Mouse (Mus musculus): ENCODE results near the gene 0610010K14Rik.

0610010K14Rik gene

DNA sequence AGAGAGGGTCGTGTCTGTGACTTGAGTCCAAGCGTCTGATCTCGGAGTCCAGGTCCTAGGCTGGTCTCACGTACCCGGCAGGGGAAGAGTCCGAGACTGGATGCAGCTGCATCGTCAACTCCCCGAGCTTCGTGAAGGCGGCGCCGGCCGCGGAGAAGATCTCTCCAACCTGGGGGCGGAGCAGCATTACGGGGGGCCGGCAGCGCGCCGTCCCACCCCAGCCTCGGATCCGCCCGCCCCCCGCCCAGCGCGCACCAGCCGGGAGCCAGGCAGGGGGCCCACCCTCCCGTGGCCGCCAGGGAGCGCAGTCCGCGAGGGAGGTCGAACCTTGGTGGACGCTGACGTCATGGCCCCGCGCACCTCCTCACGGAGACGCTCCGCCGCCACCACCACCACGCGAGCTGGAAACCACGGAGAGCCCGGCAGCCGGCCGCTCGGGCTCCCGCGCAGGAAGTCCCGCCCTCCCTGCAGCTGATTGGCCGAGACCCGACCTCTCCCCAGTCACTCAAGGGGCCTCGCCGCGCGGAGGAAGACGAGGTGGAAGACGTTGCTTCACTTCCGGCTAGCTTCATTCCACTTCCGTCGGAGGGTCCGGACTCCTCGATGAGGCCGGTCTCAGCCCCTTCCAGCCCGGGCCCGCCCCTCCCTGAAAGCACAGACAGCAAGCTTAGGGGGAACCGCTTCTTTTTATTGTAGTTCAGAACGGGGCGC is at the start of gene 0610010K14Rik:
Gene 0610010K14Rik (minus strand): TSS at position 458 of the 711 bp plus-strand sequence.
- DNase-seq (ENCODE audit: low spot score), result peak; percentile 97

DNA sequence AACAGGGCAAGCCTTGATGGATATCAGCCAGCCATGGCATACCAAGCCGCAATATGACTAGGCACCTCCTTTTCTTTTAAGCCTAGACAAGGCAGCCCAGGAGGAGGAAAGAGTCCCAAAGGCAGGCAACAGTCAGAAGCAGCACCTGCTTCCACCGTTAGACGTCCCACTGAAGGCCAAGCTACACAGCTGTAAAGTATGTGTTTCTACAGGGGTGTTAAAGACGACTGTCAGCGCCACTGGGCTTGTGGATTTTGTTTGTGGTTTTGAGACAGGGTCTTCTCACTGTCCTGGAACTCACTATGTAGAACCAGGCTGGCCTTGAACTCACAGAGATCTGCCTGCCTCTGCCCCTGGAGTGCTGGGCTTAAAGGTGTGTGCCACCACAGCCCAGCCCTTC is 48.0 kb upstream of the 0610010K14Rik start:
- no peak for DNase-seq (ENCODE audit: low spot score)

DNA sequence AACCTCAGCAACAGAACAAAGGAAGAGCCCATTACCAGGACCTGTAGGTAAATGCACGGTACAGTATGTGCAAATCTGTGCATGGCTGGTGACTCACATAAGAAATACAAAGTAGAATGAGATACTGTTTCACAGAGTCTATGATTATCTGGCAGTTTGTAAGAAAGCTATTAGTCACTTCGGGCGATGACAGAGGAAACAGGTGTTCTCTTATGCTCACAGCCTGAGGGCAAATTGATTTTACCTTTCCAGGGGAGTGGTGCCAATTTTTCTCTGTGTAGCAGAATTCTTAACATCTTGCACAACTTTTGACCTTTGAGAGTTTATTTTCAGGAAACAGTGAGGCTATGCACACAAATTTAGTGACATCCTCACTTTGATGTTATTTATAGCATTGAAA is 47.0 kb upstream of the 0610010K14Rik start:
- no peak for DNase-seq (ENCODE audit: low spot score)

DNA sequence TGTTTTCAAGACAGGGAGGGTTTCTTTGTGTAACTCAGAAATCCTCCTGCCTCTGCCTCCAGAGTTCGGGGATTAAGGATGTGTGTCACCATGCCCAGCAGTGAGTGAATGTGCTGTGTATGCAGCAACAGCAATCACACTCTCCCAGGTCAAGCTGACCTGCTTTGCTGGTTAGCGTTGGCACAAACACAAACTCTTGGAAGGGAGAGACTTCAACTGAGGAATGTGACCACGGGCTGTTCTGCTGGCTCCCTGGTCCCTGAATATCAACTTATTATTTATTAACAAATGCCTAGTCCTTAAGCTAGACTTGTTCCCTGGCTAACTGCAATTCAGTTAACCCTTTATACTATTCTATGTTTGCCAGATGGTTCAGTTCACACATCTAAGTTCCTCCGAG is 46.0 kb upstream of the 0610010K14Rik start:
- no peak for DNase-seq (ENCODE audit: low spot score)

DNA sequence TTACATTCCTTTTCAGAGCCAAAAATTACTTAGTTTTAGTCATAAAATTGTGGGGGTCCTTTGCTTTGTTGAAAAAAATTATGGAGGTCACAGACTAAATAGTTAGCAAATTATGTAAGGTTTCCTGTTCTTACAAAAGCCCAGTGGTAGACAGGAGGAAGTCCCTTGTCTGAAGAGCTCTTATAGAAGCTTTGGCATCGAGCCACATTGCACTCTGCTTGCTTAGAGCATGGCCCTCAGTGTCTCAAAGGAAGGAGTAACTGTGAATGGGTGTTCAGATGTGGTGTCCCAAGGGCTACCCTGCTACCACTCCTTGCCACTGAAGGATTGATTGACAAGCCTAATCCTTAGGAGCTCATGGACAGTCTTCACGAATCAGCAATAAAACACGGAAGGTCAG is 42.7 kb upstream of the 0610010K14Rik start:
- DNase-seq (ENCODE audit: low spot score), result no peak

DNA sequence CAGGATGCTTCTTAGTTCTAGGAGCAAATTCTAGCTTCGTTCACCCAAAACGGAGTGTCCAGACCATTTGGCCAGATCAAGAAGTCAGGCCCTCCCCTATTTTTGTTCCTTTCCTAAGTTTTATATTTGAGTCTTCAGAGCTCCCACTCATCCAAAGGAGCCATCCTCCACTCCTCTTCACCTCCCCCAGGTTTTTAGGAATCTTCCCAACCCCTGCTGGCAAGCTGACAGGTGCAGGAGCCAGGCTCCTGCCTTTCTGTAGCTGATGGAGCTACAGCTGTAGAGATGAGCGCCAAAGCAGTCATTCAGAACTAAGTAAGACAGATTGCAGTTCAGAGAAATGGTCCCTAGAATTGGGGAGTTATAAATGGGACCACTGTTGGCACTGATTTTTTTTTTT is 41.2 kb upstream of the 0610010K14Rik start:
- no peak for DNase-seq (ENCODE audit: low spot score)

DNA sequence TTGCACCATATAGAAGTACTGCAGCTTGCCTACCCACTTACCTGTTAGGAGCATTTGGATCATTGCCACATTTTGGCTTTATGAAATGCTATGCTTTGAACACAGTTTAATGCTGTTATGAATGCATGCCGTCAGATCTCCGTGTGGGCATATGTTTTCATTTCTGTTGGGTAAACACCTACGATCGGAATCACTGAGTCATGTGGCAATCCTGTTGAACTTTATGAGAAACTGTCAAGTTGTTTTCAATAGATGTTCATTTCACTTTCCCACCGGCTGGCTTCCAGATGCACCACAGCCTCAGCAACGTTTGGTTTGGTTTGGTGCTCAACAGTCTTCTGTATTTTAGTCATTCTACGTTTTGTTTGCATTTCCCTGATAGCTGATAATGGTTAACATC is 33.9 kb upstream of the 0610010K14Rik start:
- no peak for DNase-seq (ENCODE audit: low spot score)

DNA sequence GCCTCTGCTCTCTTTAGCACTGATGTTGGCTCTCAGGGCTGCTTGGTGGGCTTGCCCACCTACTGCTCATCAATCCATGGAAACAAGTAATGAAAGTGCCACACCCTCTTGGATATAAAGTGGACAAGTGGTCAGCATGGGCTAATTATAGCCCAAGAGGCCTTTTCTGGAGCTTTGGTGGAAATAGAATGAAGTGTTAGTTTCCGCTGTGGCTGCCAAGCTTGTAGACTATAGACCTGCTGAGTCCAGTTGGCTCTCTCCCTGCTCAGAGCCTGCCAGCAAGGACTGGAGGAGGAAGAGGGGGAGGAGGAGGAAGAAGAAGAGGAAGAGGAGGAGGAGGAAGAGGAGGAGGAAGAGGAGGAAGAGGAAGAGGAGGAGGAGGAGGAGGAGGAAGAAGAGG is 28.7 kb upstream of the 0610010K14Rik start:
- no peak for DNase-seq (ENCODE audit: low spot score)

DNA sequence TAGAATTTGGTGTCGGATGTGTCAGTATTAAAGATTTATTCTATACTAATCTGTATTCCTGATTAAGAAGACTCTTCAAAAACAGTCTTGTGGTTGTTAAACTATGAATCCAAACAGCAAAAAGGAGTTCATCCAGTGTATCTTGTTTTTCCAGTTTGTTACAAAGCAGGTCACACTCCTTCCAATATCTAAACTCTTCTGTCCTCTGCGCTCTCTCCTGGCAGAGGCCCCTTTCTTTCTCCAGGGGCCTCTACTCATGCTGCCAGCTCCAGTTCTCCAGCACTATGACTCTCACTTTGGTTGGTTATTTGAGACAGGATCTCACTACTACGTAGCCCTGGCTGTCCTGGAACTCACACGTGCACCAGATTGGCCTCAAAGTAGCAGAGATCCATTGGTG is 28.1 kb upstream of the 0610010K14Rik start:
- DNase-seq (ENCODE audit: low spot score), result no peak

DNA sequence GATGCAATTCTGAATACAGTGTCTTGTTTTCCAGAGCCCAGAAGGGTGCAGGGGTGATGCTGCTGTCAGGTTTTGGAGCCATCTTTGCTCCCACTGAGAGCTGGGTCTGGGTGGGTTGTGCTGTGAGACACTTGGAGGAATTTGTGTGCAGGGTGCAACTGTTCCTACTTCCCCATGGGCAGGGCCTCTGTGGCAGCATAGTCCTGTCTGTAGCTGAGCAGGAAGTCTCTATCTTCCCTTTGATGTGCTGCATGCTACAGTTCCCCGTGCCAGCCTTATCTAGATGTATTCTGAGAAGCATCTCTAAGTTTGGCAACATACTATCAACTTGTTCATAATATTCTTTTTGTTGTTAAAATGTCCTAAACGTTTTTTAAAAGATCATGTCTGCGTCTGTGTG is 27.5 kb upstream of the 0610010K14Rik start:
- no peak for DNase-seq (ENCODE audit: low spot score)

DNA sequence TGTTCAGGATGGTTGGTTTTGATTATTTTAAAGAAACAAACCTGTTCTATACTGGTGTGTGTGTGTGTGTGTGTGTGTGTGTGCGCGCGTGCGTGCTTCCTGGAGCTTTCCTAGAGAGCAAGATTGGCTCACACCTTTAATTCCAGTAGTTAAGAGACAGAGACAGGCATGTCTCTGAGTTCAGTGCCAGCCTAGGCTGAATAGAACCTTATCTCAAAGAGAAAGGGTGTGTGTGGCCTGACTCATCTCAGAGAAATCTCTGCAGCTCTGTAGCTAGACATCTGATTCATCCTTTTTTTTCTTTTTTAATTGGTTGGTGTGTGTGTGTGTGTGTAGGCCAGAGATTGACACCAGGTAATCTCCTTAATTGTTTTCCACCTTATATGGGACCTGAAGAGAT is 21.3 kb upstream of the 0610010K14Rik start:
- no peak for DNase-seq (ENCODE audit: low spot score)

DNA sequence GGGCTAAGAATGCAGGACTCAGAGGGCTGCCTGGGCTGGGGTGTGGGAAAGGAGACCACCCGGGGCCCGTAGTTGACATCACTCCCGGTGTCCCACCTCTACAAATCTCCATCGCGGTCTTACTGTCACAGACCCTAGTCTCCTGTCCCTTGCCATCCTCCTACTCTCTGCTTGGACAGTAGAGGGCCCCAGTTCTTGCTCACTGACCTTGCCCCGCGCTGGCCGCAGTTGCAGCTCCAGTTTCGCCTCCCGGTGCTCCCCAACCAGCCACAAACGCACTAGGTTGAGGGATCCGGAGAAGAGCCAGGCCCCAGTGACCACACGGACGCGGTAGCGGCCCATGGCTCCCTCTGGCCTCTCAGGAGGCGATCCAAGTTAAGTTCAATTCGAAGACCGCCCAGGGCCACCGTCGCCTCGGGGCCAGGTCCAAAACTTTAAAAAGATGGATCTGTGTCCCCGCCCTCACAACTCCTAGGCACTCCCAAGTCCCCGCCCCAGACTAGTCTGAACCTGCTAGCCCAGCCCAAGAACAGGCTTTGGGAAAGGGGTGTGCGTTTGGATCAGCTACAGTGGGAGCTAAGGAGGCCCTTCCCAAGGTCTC is 17.3 kb upstream of the 0610010K14Rik start, which contains the start of gene Alox12:
Gene Alox12 (minus strand): TSS at position 423 of the 601 bp plus-strand sequence.
- peak; percentile 64 for DNase-seq (ENCODE audit: low spot score)

DNA sequence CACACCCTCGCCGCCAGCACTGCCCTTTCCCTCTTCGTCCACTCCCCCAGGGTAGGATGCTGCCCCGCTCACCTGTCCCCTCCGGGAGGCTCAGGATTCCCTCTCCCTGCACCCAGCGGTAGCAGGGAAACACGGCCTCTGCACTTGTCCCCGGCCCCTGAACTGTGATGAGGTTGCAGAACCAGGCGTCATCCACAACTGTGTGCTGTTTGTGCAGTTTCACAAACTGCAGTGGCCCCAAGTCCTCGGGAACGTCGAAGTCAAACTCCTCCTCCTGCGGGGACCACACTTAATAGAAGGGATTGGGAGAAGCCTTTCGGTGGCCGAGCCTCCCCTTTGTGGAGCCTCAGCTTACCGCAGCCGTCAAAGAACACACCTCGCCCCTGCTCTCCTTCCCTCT is 16.6 kb upstream of the 0610010K14Rik start:
- no peak for DNase-seq (ENCODE audit: low spot score)

DNA sequence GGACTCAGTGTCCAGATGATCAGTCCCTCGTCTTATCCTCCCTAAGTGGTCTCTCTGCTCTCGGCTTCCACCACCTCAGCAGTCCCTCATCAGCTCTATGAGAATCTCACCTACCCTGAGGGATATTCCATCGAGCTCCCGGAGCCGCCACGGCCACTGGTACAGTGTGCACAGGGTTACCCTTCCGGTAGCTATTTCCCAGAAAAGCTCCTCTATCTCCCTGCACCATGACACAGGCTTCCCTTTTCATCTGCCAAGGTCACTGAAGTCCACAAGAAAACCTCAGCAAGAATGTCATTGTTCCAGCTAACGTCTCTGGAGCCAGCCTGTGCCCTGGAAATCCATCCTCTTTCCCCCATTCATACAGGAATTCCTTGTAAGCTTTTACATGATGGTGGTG is 14.1 kb upstream of the 0610010K14Rik start:
- no peak for DNase-seq (ENCODE audit: low spot score)

DNA sequence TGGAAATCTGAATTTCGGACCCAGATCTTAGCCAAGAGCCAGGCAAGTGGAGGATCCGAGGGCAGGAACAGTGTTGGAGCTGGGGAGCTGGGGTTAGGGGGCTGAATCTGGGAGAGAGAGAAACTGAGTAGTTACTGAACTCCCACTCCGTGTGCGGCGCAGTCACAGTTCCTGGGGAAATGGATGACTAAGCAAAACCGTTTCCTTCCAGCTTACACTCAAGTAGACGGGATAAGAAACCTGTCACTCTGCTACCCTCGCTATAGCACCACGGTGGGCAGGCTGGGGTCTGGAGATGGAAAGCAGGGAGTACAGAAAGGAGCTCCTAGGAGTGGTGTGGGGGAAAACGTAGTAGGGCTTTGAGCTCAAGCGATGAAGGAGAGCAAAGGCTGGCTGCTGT is 12.4 kb upstream of the 0610010K14Rik start:
- DNase-seq (ENCODE audit: low spot score), result no peak

DNA sequence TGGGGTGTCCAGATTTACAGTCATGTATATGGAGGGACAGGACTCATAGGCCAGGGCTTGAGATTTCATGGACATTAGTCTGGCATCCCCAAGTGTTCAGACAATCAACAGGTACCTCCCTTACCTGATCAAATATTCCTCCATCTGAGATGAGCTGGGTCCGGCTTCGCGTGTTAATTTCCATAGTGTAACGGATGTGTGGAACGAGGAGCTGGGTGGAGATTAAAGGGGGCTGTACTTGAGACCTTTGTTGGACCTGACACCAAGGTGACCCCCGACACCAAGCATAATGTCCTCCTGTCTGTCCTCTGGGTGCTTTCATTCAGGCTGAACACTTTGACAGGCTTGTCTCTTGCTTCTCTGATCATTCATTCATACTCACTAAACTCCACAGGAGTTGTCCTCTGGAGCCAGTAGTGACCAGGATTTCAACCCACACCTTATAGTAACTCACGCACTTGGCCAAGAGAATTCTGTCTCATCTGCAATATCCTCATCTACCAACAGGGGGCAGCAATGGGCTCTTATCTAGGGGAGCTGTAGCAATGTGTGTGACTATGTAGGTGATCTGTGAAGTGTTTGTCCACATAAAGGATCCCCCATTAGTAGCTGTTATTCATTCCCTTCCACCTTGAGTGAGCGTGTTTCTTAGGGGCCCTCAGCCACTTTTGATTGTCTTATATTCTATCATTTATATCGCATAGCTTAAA is 9.6 kb upstream of the 0610010K14Rik start:
- DNase-seq (ENCODE audit: low spot score), result peak; percentile 86

DNA sequence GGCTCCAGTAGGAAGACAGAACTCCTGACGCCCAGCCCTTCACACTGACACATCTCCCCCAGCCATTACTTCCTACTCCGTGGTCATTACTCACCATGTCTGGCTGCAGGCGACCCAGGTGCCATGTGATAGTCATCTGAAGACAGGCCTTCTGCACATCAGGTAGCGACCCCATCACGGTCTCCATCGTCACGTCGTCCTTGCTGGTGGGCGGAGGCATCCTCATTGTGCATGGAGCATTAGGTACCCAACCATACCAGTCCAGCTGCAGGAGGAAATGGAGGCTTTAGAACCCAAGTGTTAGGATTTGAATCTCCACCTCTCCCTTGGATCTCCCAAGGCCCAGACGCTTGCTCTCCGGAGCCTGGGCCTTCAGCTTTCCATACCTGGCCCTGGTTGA is 4.9 kb upstream of the 0610010K14Rik start:
- no peak for DNase-seq (ENCODE audit: low spot score)

DNA sequence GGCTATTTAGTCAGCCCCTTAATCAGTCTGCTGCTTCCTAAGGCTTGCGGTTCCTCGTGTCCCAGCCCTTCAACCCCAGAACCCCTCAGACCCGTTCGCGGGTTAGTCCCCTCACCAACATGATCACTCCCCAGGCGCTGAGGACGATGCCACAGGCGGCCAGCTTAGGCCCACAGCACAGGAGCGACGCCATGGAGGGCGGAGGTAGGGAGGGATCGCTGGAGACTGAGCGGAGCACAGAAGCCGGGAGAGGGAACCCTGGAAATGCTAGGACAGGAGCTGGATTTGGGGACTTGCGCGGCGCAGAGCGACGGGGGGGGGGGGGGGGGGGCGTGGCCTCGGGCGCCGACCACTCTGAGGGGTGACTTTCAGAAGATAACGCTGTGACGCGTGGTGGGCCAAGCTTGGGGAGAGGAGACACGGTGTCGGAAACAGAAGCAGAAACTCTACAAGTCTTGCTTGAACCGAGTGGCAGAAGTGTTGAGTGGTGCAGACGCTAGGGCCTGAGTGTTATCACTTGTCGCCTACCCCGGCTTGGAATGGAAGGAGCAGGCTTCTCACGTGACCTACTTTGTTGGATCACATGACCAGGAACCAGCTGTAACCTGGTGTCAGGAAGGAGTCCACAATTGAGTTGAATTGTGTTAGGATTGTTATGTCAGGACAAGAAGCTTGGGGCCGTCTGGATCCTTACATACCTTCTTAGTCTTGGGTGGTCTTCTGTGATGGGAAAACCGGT is 2.0 kb upstream of the 0610010K14Rik start, which contains the start of the genes Gm21988 and Rnasek:
Gene Gm21988 (minus strand): TSS at position 290 of the 739 bp plus-strand sequence.
Gene Rnasek (minus strand): TSS at position 302 of the 739 bp plus-strand sequence.
- peak; percentile 92 for DNase-seq (ENCODE audit: low spot score)

DNA sequence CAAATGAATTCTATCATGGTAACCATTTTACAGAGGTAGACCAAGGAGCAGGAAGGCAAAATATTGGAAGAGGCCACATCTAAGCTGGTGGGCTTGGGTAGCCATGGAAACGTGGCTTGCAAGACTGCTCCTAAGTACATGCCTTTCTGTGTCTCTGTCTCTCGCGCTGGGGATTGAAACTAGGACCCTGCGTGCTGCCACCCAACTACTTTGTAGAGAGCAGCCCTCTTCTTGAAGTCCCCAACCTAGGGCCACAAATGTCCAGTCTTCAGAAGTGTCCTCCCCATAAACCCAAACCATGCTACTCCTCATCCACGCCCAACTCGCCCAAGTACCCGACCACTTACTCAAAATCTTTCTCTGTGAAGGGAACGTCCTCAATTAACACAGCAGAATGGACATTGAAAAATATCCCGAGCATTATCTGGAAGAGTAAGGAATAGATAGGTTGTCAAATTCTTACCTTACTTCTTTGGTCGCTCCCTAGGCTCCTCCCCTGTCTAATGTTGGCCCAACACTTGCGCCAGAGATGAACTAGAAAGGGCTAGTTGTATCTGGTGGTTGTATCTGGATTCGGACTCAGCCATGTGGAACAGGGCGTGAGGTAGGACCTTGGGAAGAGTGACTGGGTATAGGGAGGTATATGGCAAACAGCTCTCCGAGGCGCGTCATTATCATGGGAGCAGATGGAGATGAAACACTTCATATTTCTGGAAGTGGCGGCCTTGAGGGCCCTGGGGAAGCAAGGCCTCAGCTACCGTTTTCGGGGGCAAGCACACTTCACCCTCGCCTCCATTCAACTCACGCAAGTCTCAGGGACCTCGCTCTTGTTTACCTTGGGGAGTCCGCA is 1.1 kb upstream of the 0610010K14Rik start:
- peak; percentile 26 for DNase-seq (ENCODE audit: low spot score)

DNA sequence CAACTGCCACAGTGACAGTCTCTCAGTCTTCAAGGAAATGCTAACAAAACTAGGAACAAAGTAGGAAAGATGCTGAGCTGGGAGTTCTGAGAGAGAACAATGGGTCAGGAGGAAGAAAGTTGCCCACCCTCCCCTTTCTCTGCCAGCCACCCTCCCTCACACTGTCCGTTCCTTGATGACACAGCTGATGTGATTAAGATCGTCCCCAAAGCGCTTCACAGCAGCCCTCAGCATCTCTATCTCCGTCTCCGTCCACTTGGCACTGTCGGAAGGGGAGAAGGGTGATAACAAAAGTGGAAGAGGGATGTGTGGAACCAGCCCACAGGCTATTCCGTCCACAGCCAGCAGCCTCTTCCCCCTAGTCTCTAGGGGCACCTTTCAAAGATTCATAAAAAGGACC is 997 bp downstream of the 0610010K14Rik start:
- no peak for DNase-seq (ENCODE audit: low spot score)

DNA sequence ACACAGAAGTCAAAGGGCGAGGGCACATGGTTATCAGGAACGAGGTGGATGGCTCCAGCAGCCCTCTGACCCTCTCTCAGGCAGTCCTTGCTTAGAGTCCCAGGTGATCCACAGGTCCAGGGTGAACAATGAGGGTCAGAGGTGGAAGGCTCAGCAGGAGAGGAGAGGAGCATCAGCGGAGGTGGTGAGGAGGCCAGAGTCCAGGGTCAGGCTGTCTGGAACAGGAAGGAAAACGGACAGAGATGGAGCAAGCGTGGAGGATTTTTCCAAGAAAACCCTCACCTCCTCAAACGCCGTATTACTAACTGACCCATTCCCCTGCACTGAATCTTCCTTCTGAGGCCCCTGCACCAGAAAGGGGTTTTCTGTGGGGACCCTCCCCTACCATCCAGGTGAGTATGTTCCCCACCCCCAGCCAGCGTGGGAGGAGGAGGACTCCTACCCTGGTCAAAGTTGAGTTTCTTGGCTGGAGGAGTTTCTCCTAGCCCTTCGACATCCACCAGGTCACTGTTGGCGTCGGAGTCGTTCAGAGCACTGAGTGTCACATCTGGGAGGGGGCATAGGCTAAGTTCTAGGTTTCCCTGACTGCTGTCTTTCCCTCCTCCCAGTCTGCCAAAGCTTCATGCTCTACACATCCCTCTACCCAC is 2.3 kb downstream of the 0610010K14Rik start:
- DNase-seq (ENCODE audit: low spot score), result no peak
